Mouse (Mus musculus) lung, postnatal 14 days (tissue): Measurements from ENCODE around the gene Brca2.

ENCODE experiments used
- DNase-seq: peaks from one replicate; pipeline ENCODE4 v3.0.0; 2021

The Brca2 gene

DNA sequence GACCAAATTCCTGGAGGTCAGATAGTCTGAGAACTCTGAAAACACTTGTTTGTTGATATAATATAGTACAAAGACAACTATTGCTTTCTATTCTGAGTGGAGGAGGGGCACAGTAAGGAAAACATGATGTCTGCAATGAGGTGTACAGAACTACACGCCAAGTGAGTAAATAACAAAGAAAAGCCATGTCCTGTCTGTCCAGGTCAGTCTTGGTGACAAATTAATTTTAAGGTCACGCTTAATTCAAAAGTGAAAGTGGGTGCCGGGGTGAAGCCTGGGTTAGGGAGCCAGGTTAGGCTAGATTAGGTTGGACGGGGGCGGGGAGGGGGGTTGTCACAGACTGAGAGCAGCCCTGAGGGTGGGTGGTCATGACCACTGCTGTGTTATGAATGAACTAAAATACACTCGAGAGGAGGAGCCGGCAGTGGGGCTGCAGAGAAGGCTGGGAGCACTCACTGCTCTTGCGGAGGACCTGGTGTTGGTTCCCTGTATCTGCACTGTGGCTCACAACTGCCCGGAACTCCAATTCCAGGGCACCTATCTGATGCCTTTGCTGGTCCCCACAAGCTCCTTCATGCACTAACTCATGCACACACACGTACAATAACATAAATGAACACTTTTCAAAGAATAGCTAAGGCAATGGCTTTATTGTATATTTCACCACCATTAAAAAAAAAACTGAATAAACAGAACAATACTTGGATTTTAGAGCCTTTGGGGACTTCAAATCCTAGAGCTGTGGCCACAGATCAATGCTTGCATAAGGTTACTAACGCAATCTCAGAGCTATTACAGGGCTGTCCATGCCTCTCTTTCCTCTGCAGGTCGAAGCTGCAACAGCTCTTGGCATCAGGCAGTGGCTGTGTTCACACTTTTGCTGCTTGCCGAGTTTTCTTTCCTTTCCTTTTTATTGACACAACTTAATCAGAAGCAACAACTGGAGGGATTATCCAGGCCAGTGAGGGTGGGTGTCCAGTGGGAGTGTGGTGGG, 77.2 kb downstream of the Brca2 start:
- DNase-seq: no peak

- peak; percentile 14 for DNase-seq
Observed at GRCm38 (mm10) chr5:150600554-150601440, 78.4 kb downstream of the Brca2 start.

GRCm38 (mm10) chr5:150601441-150602230, 79.2 kb downstream of the Brca2 start:
- DNase-seq: no peak

DNA sequence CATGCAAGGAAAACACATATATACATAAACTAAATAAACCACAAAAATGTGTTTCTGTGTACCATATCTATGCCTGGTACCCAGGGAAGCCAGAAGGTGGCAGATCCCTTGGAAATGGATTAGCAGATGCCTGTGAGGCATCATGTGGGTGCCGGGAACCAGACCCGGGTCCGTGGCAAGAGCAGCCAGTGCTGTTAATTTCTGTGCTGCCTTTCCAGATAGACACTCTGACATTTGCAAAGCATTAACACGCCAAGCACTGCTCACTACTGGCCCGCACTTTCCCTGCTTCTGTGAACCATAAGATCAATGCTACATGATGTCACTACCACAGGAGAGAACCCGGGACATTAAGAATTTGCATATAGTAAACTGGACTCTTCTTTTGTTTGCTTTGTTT, 83.7 kb downstream of the Brca2 start:
- DNase-seq: no peak

DNA sequence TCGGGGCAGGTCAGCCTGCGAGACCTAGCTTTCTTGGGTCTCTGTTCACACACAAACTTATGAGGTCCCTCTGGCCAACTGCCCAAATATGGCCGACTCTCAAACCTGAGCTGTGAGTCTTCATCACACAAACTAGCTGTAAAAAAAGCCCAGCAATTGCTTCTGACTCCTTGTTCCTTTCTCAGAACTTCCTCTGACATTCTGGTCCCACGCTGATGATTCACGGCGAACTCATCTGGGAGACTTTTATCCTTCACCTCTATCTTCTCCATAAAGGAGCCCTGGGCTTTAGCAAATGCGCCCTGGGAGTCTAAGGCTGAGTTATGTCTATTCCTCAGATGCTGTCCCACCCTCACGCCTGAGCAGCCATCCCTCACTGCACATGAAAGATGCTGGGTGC, 85.2 kb downstream of the Brca2 start:
- DNase-seq: no peak

GRCm38 (mm10) chr5:150611136-150611535, 88.7 kb downstream of the Brca2 start:
- DNase-seq: no peak

DNA sequence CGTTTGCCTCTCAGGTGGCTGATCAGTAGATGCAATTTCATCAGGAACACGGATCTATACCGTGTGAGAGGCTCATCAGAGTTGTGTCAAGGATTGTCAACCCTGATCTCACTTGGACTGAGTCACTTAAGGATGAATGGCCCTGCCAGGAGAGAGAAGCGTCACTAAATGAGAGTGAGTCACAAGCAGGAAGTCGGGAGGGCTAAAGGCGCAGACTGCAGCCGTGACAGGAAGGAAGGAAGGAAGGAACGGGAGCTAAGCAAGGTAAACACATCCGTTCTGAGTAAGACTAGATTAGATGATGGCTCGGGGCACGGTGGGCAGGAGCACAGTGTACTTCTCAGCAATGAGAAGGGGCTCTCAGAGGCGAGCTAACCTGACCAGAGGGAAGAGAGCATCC, 89.3 kb downstream of the Brca2 start:
- no peak for DNase-seq

- no peak for DNase-seq
Observed at GRCm38 (mm10) chr5:150614054-150614453, 91.6 kb downstream of the Brca2 start.

- no peak for DNase-seq
Observed at GRCm38 (mm10) chr5:150616216-150616615, 93.8 kb downstream of the Brca2 start.

DNA sequence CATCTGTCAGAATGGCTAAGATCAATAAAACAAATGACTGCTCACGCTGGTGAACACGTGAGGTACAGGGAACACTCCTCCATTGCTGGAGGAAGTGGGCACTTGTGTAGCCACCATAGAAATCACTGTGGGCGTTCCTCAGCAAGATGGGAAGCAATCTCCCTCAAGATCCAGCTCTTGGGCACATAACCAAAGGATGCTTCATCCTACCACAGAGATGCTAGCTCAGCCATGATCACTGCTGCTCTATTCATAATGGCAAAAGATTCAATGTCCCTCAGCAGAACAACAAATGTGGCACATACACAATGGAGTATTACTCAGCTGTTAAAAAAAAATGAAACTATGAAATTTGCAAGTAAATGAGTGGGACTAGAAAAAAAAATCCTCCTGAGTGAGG, 94.3 kb downstream of the Brca2 start:
- DNase-seq: no peak

DNA sequence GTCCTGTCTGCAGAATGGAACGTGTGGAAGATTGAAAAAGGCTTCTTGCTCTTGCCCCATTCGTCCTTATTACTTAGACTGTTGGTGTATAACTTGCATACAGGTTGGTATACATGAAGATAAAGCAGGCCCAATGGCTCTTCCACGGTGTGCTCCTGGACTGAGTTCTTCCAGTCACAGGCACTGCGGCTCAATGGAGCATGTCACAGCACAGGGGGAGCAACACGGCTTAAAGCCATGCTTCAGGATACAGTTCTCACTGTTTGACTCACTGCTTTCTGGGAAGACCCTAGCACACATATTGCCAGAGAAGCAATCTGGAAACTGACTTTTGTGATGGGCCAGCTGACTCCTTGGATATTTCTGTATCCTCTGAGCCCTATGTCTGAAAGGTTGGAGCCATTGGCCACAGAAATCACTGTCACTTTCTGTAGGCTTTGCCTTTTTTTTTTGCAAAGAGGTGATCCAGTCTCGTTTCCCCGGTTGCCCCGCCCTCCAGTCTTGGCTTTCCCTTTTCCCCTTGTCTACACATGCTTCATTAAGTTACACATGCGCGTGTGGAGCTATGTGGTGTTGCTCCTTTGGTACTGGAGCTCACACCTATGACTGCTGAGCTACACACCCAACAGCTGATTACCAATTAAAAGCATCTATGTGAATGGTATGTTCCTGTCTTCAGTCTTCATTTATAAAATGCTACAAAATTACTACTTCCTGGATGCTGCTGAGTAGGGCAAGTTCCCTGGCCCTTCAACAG, 96.3 kb downstream of the Brca2 start:
- DNase-seq: no peak
